Mouse (Mus musculus): ENCODE results near the gene Nos1ap.

Gene Nos1ap

DNA sequence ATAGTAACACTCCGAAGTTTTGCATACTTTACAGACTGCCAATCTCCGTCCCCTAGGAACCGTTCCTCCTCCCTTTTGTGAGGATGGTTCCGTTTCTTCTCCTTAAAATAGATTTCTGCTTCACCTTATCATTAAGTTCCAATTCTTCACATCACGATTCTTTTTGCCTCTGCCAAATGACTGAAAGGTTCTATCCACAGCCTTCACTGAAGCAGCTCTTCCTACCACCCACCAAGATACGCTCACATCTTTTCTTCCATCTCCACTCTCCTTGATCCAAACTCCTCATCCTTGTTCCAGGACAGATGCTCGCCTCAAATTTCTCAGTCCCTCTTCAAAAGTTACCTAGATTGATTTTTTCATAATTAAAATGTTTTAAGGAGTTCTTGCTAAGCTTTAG is 220.8 kb downstream of the Nos1ap start:
- no peak for DNase-seq (ENCODE audit: low spot score in 2 of 2)

- no peak for DNase-seq (ENCODE audit: low spot score in 2 of 2)
Measured at GRCm38 (mm10) chr1:170366981-170367700, 222.5 kb downstream of the Nos1ap start.

DNA sequence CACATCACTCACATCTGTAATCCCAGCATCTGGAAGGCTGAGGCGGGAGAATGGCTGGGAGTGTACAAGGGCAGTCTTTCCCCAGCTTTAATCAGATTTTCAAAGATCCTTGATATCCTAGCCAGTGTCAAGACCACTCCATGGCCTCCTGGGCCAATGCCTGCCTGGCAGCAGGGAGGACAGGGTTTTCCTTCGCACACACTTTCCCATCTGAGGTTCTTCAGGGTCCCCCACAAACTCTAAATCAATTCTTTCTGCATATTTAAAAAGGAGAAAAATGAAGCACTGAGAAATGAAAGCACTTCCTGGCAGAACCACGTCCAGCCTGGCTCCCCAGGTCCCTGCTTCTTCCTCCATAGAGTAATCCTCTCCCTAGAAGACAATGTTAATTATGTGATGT is 225.9 kb downstream of the Nos1ap start:
- DNase-seq (ENCODE audit: low spot score in 2 of 2): no peak

DNA sequence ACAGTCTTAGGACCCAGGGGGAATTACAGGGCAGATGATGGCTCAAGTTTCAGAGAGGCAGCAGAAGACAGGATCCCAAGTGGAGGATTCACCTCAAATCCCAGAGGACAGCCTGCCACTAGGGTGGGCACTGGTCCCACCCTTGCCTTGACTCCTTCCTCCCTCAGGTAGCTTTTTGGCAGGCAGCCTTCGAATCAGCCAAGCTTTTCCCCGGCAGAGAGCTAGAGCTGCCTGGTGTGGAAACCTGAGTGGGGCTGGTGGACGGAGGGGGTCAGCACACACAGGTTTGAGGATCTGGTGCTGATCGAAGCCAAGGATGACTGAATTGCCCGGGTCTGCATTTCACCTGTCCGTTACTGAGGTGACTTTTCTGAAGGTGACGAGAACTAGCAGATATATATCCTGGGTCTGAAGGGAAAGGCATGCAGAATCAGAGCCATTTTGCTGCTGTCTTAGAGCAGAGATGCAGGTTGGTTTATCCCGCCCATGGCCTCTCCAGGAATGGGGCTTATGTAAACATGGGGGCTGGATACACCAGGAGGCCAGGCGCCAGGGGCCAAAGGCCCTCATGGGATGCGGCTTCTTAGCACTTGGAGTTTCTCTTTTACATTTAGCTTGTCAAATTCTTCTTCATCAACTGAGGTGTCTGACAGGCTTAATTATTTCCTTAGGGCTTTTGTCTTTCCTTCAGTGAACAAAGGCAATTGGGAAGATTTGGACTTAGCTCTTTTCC is 229.3 kb downstream of the Nos1ap start:
- DNase-seq (ENCODE audit: low spot score in 2 of 2): no peak

GRCm38 (mm10) chr1:170353335-170353734 is 236.3 kb downstream of the Nos1ap start:
- DNase-seq (ENCODE audit: low spot score in 2 of 2): no peak

DNA sequence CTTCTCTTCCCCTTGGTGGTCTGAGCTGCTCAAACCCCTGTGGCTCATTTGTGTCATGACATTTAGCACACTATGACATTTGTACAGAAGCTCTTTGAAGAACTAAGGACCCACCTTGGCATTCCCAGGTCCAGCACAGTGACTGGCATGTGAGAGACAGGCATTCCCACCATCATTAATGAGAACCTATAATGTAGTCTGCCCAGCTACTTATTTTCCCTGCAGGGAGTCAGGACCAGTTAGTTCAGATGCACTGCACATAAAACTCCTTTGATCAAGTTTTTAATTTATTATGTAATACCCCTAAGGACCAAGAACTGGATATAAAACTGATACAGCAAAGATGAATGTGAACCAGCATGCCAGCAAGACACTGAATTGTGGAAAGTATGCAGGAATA is 238.6 kb downstream of the Nos1ap start:
- no peak for DNase-seq (ENCODE audit: low spot score in 2 of 2)

GRCm38 (mm10) chr1:170346266-170346665 is 243.4 kb downstream of the Nos1ap start:
- DNase-seq (ENCODE audit: low spot score in 2 of 2): no peak

GRCm38 (mm10) chr1:170343906-170344305 is 245.8 kb downstream of the Nos1ap start:
- no peak for DNase-seq (ENCODE audit: low spot score in 2 of 2)

GRCm38 (mm10) chr1:170343081-170343480 is 246.6 kb downstream of the Nos1ap start:
- DNase-seq (ENCODE audit: low spot score in 2 of 2): no peak

DNA sequence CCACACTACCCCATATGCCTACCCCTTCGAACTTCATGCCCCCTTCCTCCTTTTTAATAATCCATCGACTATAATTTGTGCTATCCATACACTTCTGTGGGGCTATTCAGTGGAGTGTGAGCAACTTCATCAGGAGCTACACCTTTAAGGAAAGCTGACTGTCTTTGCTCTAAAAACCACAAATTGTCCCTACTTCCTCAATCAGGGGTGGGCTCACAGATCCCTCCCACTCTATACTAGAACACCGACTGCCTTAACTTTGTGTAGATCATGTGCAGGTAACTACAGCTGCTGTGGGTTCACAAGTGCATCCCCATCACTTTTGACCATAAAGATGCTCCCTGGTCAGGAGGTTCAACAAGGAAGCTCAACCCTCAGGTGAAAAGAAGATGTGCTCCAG is 249.7 kb downstream of the Nos1ap start:
- no peak for DNase-seq (ENCODE audit: low spot score in 2 of 2)

GRCm38 (mm10) chr1:170332775-170333174 is 256.9 kb downstream of the Nos1ap start:
- no peak for DNase-seq (ENCODE audit: low spot score in 2 of 2)

GRCm38 (mm10) chr1:170331926-170332325 is 257.7 kb downstream of the Nos1ap start:
- no peak for DNase-seq (ENCODE audit: low spot score in 2 of 2)

GRCm38 (mm10) chr1:170325277-170325676 is 264.4 kb downstream of the Nos1ap start:
- no peak for DNase-seq (ENCODE audit: low spot score in 2 of 2)

GRCm38 (mm10) chr1:170324312-170324711 is 265.3 kb downstream of the Nos1ap start:
- DNase-seq (ENCODE audit: low spot score in 2 of 2): no peak

DNA sequence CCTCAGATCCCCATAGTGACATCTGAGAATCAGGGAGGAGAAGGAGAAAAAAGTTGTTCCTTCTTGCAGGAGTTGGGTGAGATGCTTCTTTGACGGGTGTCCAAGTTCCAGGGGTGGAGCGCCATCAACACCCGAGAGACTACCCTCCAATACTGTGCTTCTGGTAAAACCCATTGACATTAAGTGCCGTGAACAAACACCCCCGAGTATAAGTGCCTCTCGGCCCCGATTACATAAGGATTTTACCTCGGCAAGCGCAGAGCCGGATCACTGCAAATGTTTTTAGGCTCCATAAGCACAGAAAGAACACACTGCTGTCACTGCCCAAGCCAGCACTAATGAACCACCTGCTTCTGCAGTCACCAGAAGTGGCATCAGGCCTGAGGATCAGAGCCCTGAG is 266.7 kb downstream of the Nos1ap start:
- DNase-seq (ENCODE audit: low spot score in 2 of 2): no peak

DNA sequence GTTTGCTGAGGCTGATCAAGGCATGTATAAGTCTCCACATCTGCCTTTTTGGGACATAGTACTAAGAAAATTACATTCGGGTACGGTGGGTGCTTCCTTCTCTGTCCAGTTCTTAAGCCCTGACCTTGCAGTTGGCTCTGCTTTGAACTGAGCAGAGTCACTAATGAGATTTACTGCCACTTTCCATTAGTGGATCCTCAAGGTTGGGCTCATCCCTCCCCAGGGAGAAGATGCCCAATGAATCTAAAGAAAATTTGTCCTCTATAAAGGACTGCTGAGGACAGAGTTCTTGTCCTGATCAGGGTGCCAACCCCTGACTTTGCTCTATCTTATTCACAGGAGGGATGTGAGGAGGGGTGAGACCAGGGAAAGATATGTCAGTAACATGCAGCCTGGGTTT is 267.6 kb downstream of the Nos1ap start:
- no peak for DNase-seq (ENCODE audit: low spot score in 2 of 2)

- no peak for DNase-seq (ENCODE audit: low spot score in 2 of 2)
Measured at GRCm38 (mm10) chr1:170311431-170311830, 278.2 kb downstream of the Nos1ap start.

DNA sequence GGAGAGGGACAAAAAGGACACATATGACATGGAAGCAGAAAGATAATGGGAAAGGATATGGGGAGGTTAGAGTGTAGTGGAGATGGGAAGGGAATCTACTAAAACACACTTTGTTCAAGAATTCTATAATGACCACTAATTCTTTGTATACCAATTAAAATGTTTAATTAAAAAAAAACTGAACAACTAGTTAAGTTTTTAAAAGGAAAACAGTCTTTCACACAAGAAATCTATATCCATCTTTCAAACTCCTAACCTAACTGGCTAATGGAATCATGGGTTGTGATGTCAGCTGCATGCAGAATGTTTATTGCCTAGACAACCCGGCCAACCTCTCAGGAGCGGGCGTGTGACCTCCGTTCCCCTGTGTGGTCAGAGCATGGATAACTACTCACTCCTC is 281.2 kb downstream of the Nos1ap start, which contains the start of gene Spata46:
TSS of gene Spata46 (plus strand) at position 301 of the 400 bp plus-strand sequence.
- DNase-seq (ENCODE audit: low spot score in 2 of 2): no peak

DNA sequence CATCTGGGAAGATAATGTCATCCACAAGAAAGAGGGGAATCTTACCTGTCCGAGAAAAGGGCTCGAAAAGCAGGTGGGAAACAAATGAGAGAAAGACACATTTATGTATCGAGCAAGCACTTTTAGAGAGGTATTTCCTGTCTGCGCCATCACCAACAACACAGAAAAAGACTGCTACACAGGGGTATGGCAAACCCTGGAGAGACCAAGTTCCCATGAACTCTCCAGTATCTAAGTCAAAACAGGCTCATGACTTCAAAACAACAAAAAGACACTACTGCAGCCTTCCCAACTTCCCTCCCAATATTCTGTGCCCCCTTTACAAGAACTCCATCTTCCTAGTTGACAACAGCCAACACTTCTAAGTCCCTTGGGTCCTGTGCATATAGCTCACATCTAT is 283.4 kb downstream of the Nos1ap start, which contains the start of gene Gm7694:
TSS of gene Gm7694 (minus strand) at position 101 of the 400 bp plus-strand sequence.
- DNase-seq (ENCODE audit: low spot score in 2 of 2): no peak

DNA sequence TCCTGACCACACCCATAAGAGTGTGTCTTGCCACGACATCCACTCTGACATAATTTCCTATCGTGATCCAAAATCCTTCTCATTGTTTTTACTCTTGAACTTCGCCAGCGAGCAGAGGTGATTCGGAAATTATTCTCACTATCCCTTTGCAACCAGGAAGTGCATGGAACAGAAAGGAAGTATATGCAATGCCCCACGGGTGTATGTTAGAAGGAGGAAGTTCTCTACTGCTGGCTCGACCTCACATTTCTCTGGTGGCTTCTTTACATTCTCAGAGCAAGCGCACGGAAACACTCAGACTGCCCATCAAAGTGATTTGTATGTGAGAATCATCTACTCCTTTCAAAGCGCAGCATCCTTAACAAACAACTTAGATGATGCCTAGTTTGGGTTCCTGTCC is 284.7 kb downstream of the Nos1ap start:
- DNase-seq (ENCODE audit: low spot score in 2 of 2): no peak

GRCm38 (mm10) chr1:170303103-170303502 is 286.6 kb downstream of the Nos1ap start:
- DNase-seq (ENCODE audit: low spot score in 2 of 2): no peak

GRCm38 (mm10) chr1:170302456-170302855 is 287.2 kb downstream of the Nos1ap start:
- no peak for DNase-seq (ENCODE audit: low spot score in 2 of 2)

GRCm38 (mm10) chr1:170301686-170302085 is 288.0 kb downstream of the Nos1ap start:
- DNase-seq (ENCODE audit: low spot score in 2 of 2): no peak
